Mouse (Mus musculus) MEL (cell line): Measurements from ENCODE around the gene Ccdc170. TPM values are rescaled to one million over a fixed set of nuclear protein-coding genes. Genes with fewer than 3 reads are reported as not detected.

ENCODE experiments used
- DNase-seq: peaks from one replicate; pipeline ENCODE4 v3.0.0; 2011; ENCODE audit warnings: low read depth, low spot score
- H3K27ac ChIP-seq: 2 replicates; pipeline ENCODE4 v1.5.1; 2012; ENCODE audit warnings: low read depth, mild to moderate bottlenecking, control low read depth, low read length, moderate library complexity; ENCODE audit not compliant: control insufficient read depth
- H3K27me3 ChIP-seq, 2 experiments: fragments of 150-350 bp in 1 of 2; sonication (generic) in 1 of 2; 2 replicates each; pipeline ENCODE4 v1.6.1; 2012; ENCODE audit warnings: low read length in 2 of 2, mild to moderate bottlenecking in 2 of 2, improper control_type of control experiment in 1 of 2, moderate library complexity in 1 of 2; ENCODE audit not compliant: insufficient read depth in 2 of 2, control insufficient read depth in 1 of 2
- H3K36me3 ChIP-seq, 2 experiments: 2 replicates each; pipeline ENCODE4 v1.6.1; 2012 to 2014; ENCODE audit warnings: low read length in 2 of 2, improper control_type of control experiment in 1 of 2, inconsistent platforms in 1 of 2, mild to moderate bottlenecking in 1 of 2; ENCODE audit not compliant: insufficient read depth in 2 of 2, control insufficient read depth in 1 of 2
- H3K4me1 ChIP-seq, 2 experiments: fragments of 150-350 bp in 1 of 2; sonication (generic) in 1 of 2; 2 replicates each; pipeline ENCODE4 v1.6.1; 2012; ENCODE audit warnings: low read length in 2 of 2, improper control_type of control experiment in 1 of 2, mild to moderate bottlenecking in 1 of 2; ENCODE audit not compliant: insufficient read depth in 2 of 2, control insufficient read depth in 1 of 2
- H3K4me3 ChIP-seq, 2 experiments: fragments of 150-350 bp in 1 of 2; sonication (generic) in 1 of 2; 2 replicates each; pipeline ENCODE4 v1.5.1; 2012; ENCODE audit warnings: low read depth in 2 of 2, low read length in 2 of 2, mild to moderate bottlenecking in 2 of 2, moderate library complexity in 2 of 2, control low read depth in 1 of 2, improper control_type of control experiment in 1 of 2; ENCODE audit not compliant: control insufficient read depth in 1 of 2, insufficient read depth in 1 of 2
- H3K79me2 ChIP-seq: 2 replicates; pipeline ENCODE4 v1.6.1; 2012; ENCODE audit warnings: mild to moderate bottlenecking, low read length, moderate library complexity; ENCODE audit not compliant: control insufficient read depth, poor library complexity, insufficient read depth
- H3K9ac ChIP-seq: 2 replicates; pipeline ENCODE4 v1.6.1; 2012; ENCODE audit warnings: low read depth, mild to moderate bottlenecking, control low read depth, low read length, moderate library complexity; ENCODE audit not compliant: control insufficient read depth, poor library complexity, severe bottlenecking
- H3K9me3 ChIP-seq: fragments of 150-350 bp; sonication (generic); replicated peaks from 2 replicates; pipeline ENCODE4 v1.6.1; 2012; ENCODE audit warnings: mild to moderate bottlenecking, low read length, improper control_type of control experiment, moderate library complexity; ENCODE audit not compliant: insufficient read depth
- CHD2 ChIP-seq: IDR thresholded peaks from 2 replicates; pipeline ENCODE4 v1.6.1; 2011; ENCODE audit warnings: low read length, improper control_type of control experiment
- E2F4 ChIP-seq: IDR thresholded peaks from 2 replicates; pipeline ENCODE4 v1.6.1; 2011; ENCODE audit warnings: low read depth, low read length, improper control_type of control experiment, borderline replicate concordance
- ELF1 ChIP-seq: IDR thresholded peaks from 2 replicates; pipeline ENCODE4 v1.6.1; 2014; ENCODE audit warnings: low read depth, mild to moderate bottlenecking, inconsistent platforms, low read length, improper control_type of control experiment, moderate library complexity
- EP300 ChIP-seq, 2 experiments: IDR thresholded peaks; 2 replicates each; pipeline ENCODE4 v1.6.1; 2011; ENCODE audit warnings: improper control_type of control experiment in 2 of 2, low read length in 2 of 2, low read depth in 1 of 2, mild to moderate bottlenecking in 1 of 2
- ETS1 ChIP-seq: IDR thresholded peaks from 2 replicates; pipeline ENCODE4 v1.6.1; 2012; ENCODE audit warnings: low read depth, mild to moderate bottlenecking, inconsistent platforms, low read length, improper control_type of control experiment, moderate library complexity
- GABPA ChIP-seq: IDR thresholded peaks from 2 replicates; pipeline ENCODE4 v1.6.1; 2012; ENCODE audit warnings: low read depth, mild to moderate bottlenecking, inconsistent platforms, low read length, improper control_type of control experiment, moderate library complexity
- GATA1 ChIP-seq: IDR thresholded peaks from 2 replicates; pipeline ENCODE4 v1.6.1; 2011; ENCODE audit warnings: low read depth, low read length, improper control_type of control experiment
- HCFC1 ChIP-seq: IDR thresholded peaks from 2 replicates; pipeline ENCODE4 v1.6.1; 2012; ENCODE audit warnings: low read depth, mild to moderate bottlenecking, inconsistent platforms, low read length, improper control_type of control experiment, moderate library complexity
- JUND ChIP-seq: IDR thresholded peaks from 2 replicates; pipeline ENCODE4 v1.6.1; 2011; ENCODE audit warnings: low read depth, mild to moderate bottlenecking, improper control_type of control experiment, low read length
- KAT2A ChIP-seq: conservative IDR thresholded peaks from 2 replicates; pipeline ENCODE4 v1.6.1; 2012; ENCODE audit warnings: low read depth, low read length, improper control_type of control experiment, inconsistent platforms
- MAX ChIP-seq: IDR thresholded peaks from 2 replicates; pipeline ENCODE4 v1.6.1; 2011; ENCODE audit warnings: low read length, improper control_type of control experiment
- MAZ ChIP-seq: IDR thresholded peaks from 2 replicates; pipeline ENCODE4 v1.6.1; 2012; ENCODE audit warnings: low read depth, mild to moderate bottlenecking, inconsistent platforms, low read length, improper control_type of control experiment
- MEF2A ChIP-seq: IDR thresholded peaks from 2 replicates; pipeline ENCODE4 v1.6.1; 2014; ENCODE audit warnings: low read depth, mild to moderate bottlenecking, inconsistent platforms, low read length, improper control_type of control experiment; ENCODE audit not compliant: poor library complexity, insufficient replicate concordance, severe bottlenecking; ENCODE audit errors: extremely low read depth
- MXI1 ChIP-seq: IDR thresholded peaks from 2 replicates; pipeline ENCODE4 v1.6.1; 2011; ENCODE audit warnings: mild to moderate bottlenecking, low read depth, low read length, improper control_type of control experiment
- MYB ChIP-seq: IDR thresholded peaks from 2 replicates; pipeline ENCODE4 v1.6.1; 2011; ENCODE audit warnings: mild to moderate bottlenecking, low read depth, low read length, improper control_type of control experiment
- MYC ChIP-seq: IDR thresholded peaks from 2 replicates; pipeline ENCODE4 v1.6.1; 2011; ENCODE audit warnings: low read depth, mild to moderate bottlenecking, low read length, improper control_type of control experiment, moderate library complexity
- NELFE ChIP-seq: IDR thresholded peaks from 2 replicates; pipeline ENCODE4 v1.6.1; 2011; ENCODE audit warnings: low read depth, low read length, improper control_type of control experiment
- POLR2A ChIP-seq, 2 experiments: IDR thresholded peaks; 2 replicates each; pipeline ENCODE4 v1.6.1; 2011 to 2012; ENCODE audit warnings: low read length in 2 of 2, mild to moderate bottlenecking in 2 of 2, control low read depth in 1 of 2, improper control_type of control experiment in 1 of 2, low read depth in 1 of 2, moderate library complexity in 1 of 2; ENCODE audit not compliant: control insufficient read depth in 1 of 2, insufficient read depth in 1 of 2, poor library complexity in 1 of 2
- POLR2AphosphoS2 ChIP-seq: IDR thresholded peaks from 2 replicates; pipeline ENCODE4 v1.6.1; 2011; ENCODE audit warnings: low read length, improper control_type of control experiment
- RAD21 ChIP-seq: IDR thresholded peaks from 2 replicates; pipeline ENCODE4 v1.6.1; 2011; ENCODE audit warnings: mild to moderate bottlenecking, low read depth, low read length, improper control_type of control experiment
- RCOR1 ChIP-seq: IDR thresholded peaks from 2 replicates; pipeline ENCODE4 v1.6.1; 2012; ENCODE audit warnings: low read depth, mild to moderate bottlenecking, inconsistent platforms, low read length, improper control_type of control experiment
- SIN3A ChIP-seq: IDR thresholded peaks from 2 replicates; pipeline ENCODE4 v1.6.1; 2012; ENCODE audit warnings: low read length, improper control_type of control experiment, inconsistent platforms
- SMC3 ChIP-seq: IDR thresholded peaks from 2 replicates; pipeline ENCODE4 v1.6.1; 2011; ENCODE audit warnings: low read depth, low read length, improper control_type of control experiment
- TAL1 ChIP-seq: IDR thresholded peaks from 2 replicates; pipeline ENCODE4 v1.6.1; 2012; ENCODE audit warnings: mild to moderate bottlenecking, inconsistent platforms, low read length, moderate library complexity, mixed read lengths
- TBP ChIP-seq: IDR thresholded peaks from 2 replicates; pipeline ENCODE4 v1.8.0; 2011; ENCODE audit warnings: low read depth, low read length, improper control_type of control experiment
- UBTF ChIP-seq: IDR thresholded peaks from 2 replicates; pipeline ENCODE4 v1.6.1; 2012; ENCODE audit warnings: low read depth, mild to moderate bottlenecking, inconsistent platforms, low read length, improper control_type of control experiment, moderate library complexity, borderline replicate concordance; ENCODE audit not compliant: insufficient read depth
- USF1 ChIP-seq: IDR thresholded peaks from 2 replicates; pipeline ENCODE4 v1.6.1; 2014; ENCODE audit warnings: low read depth, mild to moderate bottlenecking, inconsistent platforms, low read length, improper control_type of control experiment, moderate library complexity
- USF2 ChIP-seq, 2 experiments: IDR thresholded peaks; 2 replicates each; pipeline ENCODE4 v1.6.1; 2011 to 2012; ENCODE audit warnings: improper control_type of control experiment in 2 of 2, low read length in 2 of 2, borderline replicate concordance in 1 of 2, inconsistent platforms in 1 of 2, low read depth in 1 of 2, mild to moderate bottlenecking in 1 of 2; ENCODE audit not compliant: insufficient read depth in 1 of 2
- ZC3H11A ChIP-seq: IDR thresholded peaks from 2 replicates; pipeline ENCODE4 v1.6.1; 2012; ENCODE audit warnings: low read depth, mild to moderate bottlenecking, inconsistent platforms, low read length, improper control_type of control experiment
- ZKSCAN1 ChIP-seq: IDR thresholded peaks from 2 replicates; pipeline ENCODE4 v1.6.1; 2012; ENCODE audit warnings: low read depth, mild to moderate bottlenecking, inconsistent platforms, low read length, improper control_type of control experiment, moderate library complexity
- ZMIZ1 ChIP-seq: IDR thresholded peaks from 2 replicates; pipeline ENCODE4 v1.6.1; 2012; ENCODE audit warnings: low read depth, mild to moderate bottlenecking, inconsistent platforms, low read length, improper control_type of control experiment, moderate library complexity
- ZNF384 ChIP-seq: IDR thresholded peaks from 2 replicates; pipeline ENCODE4 v1.6.1; 2012; ENCODE audit warnings: low read depth, mild to moderate bottlenecking, inconsistent platforms, low read length, improper control_type of control experiment
- polyA plus RNA-seq, 2 experiments: library from polyadenylated mRNA; stranded (reverse) in 1 of 2; unstranded in 1 of 2; fragments of >175 nt in 1 of 2; fragments of >200 nt in 1 of 2; gene quantifications; 2 replicates each; pipeline versions ENCODE4 v1.2.1 to v1.2.4; 2012; ENCODE audit warnings: low replicate concordance in 2 of 2, low read depth in 1 of 2; ENCODE audit not compliant: insufficient read length in 2 of 2, insufficient read depth in 1 of 2, missing spikeins in 1 of 2
- total RNA-seq: library from RNA; depleted of rRNA; stranded (reverse); fragments of 300-350 nt; gene quantifications from 2 replicates; pipeline ENCODE4 v1.2.3, GENCODE M21; 2012

Ccdc170 gene
- total and polyA plus RNA-seq, 3 experiments: not detected

GRCm38 (mm10) chr10:4533873-4534272, 51.6 kb downstream of the Ccdc170 start:
- Histone ChIP-seq H3K4me3 (no peak overlapping the region), H3K79me2 (no peaks in the 10 kb centered on the region), H3K36me3 (no peaks in the 10 kb centered on the region), H3K27me3 (no peaks in the 10 kb centered on the region), H3K27ac (no peak overlapping the region), H3K9me3 (no peaks in the 10 kb centered on the region), H3K4me1 (no peaks in the 10 kb centered on the region), H3K9ac (no peak overlapping the region)
- TF ChIP-seq GATA1 (no peak), UBTF (no peak), MXI1 (no peak), POLR2A (IDR thresholded peaks at IDR 0.05; ENCODE audit: control insufficient read depth in 1 of 2, insufficient read depth in 1 of 2, low read depth in 1 of 2, low read length in 2 of 2, poor library complexity in 1 of 2) (no peak), ZKSCAN1 (no peak), SIN3A (no peak), USF1 (no peak), ELF1 (no peak), E2F4 (no peak), POLR2AphosphoS2 (no peak), USF2 (IDR thresholded peaks at IDR 0.05; ENCODE audit: borderline replicate concordance in 1 of 2, insufficient read depth in 1 of 2, low read depth in 1 of 2, low read length in 2 of 2) (no peak), MAX (no peak), MEF2A (no peak), SMC3 (no peak), NELFE (no peak), ZMIZ1 (no peak), TBP (no peak), RCOR1 (no peak), HCFC1 (no peak)
- DNase-seq: no peak

GRCm38 (mm10) chr10:4545550-4545949, 63.2 kb downstream of the Ccdc170 start:
- Histone ChIP-seq H3K4me3 (no peak overlapping the region), H3K27ac (no peak overlapping the region), H3K36me3 (no peaks in the 10 kb centered on the region), H3K9me3 (no peaks in the 10 kb centered on the region), H3K79me2 (no peaks in the 10 kb centered on the region), H3K4me1 (no peaks in the 10 kb centered on the region), H3K9ac (no peak overlapping the region), H3K27me3 (no peaks in the 10 kb centered on the region)
- peak; percentile 61 for DNase-seq
- no peak for TF ChIP-seq MAZ
- TF ChIP-seq ZKSCAN1: no peak
- TF ChIP-seq GATA1: no peak
- TF ChIP-seq TAL1: no peak
- TF ChIP-seq ELF1: no peak
- TF ChIP-seq EP300 (IDR thresholded peaks at IDR 0.05; ENCODE audit: low read depth in 1 of 2, low read length in 2 of 2): no peak
- peak; percentile 33; the same call in 1 of the 2 replicates for TF ChIP-seq SMC3
- no peak for TF ChIP-seq HCFC1
- no peak for TF ChIP-seq RCOR1
- no peak for TF ChIP-seq MYB
- peak; percentile 13; the same call in 1 of the 2 replicates for TF ChIP-seq ZC3H11A
- TF ChIP-seq ZNF384: no peak
- no peak for TF ChIP-seq JUND
- no peak for TF ChIP-seq CHD2
- no peak for TF ChIP-seq NELFE
- TF ChIP-seq GABPA: no peak
- no peak for TF ChIP-seq MYC
- TF ChIP-seq KAT2A: no peak
- TF ChIP-seq USF1: no peak
- no peak for TF ChIP-seq ETS1
- no peak for TF ChIP-seq MEF2A
- no peak for TF ChIP-seq POLR2A (IDR thresholded peaks at IDR 0.05; ENCODE audit: control insufficient read depth in 1 of 2, insufficient read depth in 1 of 2, low read depth in 1 of 2, low read length in 2 of 2, poor library complexity in 1 of 2)
- peak; percentile 51 for TF ChIP-seq RAD21
